Mouse (Mus musculus): ENCODE measurements around the gene Lrfn1.

Gene Lrfn1

GRCm38 (mm10) chr7:28511441-28511840, 59.7 kb downstream of the Lrfn1 start:
- TF ChIP-seq CTCF (conservative IDR thresholded peaks at IDR 0.05; ENCODE audit: low read length): no peak
- no peak for TF ChIP-seq POU5F1 (IDR thresholded peaks at IDR 0.05; ENCODE audit: borderline replicate concordance, low read length)
- Histone ChIP-seq H3K4me1 (replicated peaks; ENCODE audit: low read depth, low read length) (peaks cover 7% of the 10 kb centered on the region; the same call in 1 of the 2 replicates), H3K27me3 (ENCODE audit: insufficient read depth, low read length) (0 out of 2 replicates have a peak, but pooled peaks cover 1% of the 10 kb centered on the region), H3K4me3 (replicated peaks; ENCODE audit: low read length) (no peak overlapping the region), H3K9me3 (ENCODE audit: low read length) (peaks cover 7% of the 10 kb centered on the region; the same call in 1 of the 2 replicates), H3K36me3 (ENCODE audit: insufficient read depth, low read length) (no peaks in the 10 kb centered on the region)
